Mouse (Mus musculus): ENCODE measurements around the gene Ect2. TPM values are rescaled to one million over a fixed set of nuclear protein-coding genes. Genes with fewer than 3 reads are reported as not detected.

Ect2 gene
- polyA plus RNA-seq, 1 experiment = 1.4 TPM

GRCm38 (mm10) chr3:27193844-27194317 lies 40.2 kb upstream of the Ect2 start:
- WGBS = 41% methylated on average over 6 of the region's 6 CpGs
- peak overlapping the region; percentile 44 for H3K27ac ChIP-seq (ENCODE audit: insufficient read depth, low read depth, low read length)
- H3K4me1 ChIP-seq (ENCODE audit: control insufficient read depth, insufficient read depth, insufficient read length, low read length) = peaks cover 30% of the 10 kb centered on the region
- H3K36me3 ChIP-seq (ENCODE audit: control insufficient read depth, insufficient read depth, low read length) = no peaks in the 10 kb centered on the region; the same call in 1 of the 2 replicates
- H3K4me3 ChIP-seq (ENCODE audit: low read depth, low read length) = no peak overlapping the region
- no peak for TF ChIP-seq CTCF (IDR thresholded peaks at IDR 0.05; ENCODE audit: extremely low read depth, insufficient read length, insufficient replicate concordance, low read depth, low read length)
- no peak for TF ChIP-seq POLR2A (IDR thresholded peaks at IDR 0.05; ENCODE audit: low read depth, low read length)
- no peaks in the 10 kb centered on the region for H3K27me3 ChIP-seq (ENCODE audit: control insufficient read depth, insufficient read depth, low read length)

DNA sequence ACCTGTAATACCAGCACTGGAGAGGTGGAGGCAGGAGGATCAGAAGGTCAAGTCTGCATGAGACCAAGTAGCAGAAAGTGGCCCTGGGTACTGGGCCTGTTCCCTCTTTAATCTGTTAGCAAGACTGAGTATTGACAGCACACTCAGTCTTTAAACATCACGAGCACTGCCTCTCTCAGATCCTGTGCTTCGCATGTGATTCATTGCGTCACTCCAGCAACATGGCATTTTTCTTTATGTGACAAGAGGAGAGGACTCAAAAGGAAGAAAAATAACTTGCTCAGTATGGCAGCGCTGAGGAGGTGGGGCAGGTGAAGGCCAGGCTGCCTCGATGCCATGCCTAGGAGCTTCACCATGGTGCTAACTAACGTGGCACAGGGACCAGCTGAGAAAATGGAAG lies 38.2 kb upstream of the Ect2 start:
- peaks cover 29% of the 10 kb centered on the region for H3K4me1 ChIP-seq (ENCODE audit: control insufficient read depth, insufficient read depth, insufficient read length, low read length)
- H3K36me3 ChIP-seq (ENCODE audit: control insufficient read depth, insufficient read depth, low read length) = no peaks in the 10 kb centered on the region; the same call in 1 of the 2 replicates
- TF ChIP-seq POLR2A (IDR thresholded peaks at IDR 0.05; ENCODE audit: low read depth, low read length) = no peak
- no peak for TF ChIP-seq CTCF (IDR thresholded peaks at IDR 0.05; ENCODE audit: extremely low read depth, insufficient read length, insufficient replicate concordance, low read depth, low read length)
- H3K27ac ChIP-seq (ENCODE audit: insufficient read depth, low read depth, low read length) = no peak overlapping the region
- H3K4me3 ChIP-seq (ENCODE audit: low read depth, low read length) = no peak overlapping the region
- no peaks in the 10 kb centered on the region for H3K27me3 ChIP-seq (ENCODE audit: control insufficient read depth, insufficient read depth, low read length)
- WGBS = 85% methylated on average over 6 of the region's 6 CpGs

GRCm38 (mm10) chr3:27190865-27191264 lies 37.2 kb upstream of the Ect2 start:
- peaks cover 21% of the 10 kb centered on the region for H3K4me1 ChIP-seq (ENCODE audit: control insufficient read depth, insufficient read depth, insufficient read length, low read length)
- no peak overlapping the region for H3K27ac ChIP-seq (ENCODE audit: insufficient read depth, low read depth, low read length)
- TF ChIP-seq POLR2A (IDR thresholded peaks at IDR 0.05; ENCODE audit: low read depth, low read length) = no peak
- no peak for TF ChIP-seq CTCF (IDR thresholded peaks at IDR 0.05; ENCODE audit: extremely low read depth, insufficient read length, insufficient replicate concordance, low read depth, low read length)

GRCm38 (mm10) chr3:27189320-27190261 lies 35.9 kb upstream of the Ect2 start:
- H3K36me3 ChIP-seq (ENCODE audit: control insufficient read depth, insufficient read depth, low read length) = no peaks in the 10 kb centered on the region; the same call in 1 of the 2 replicates
- TF ChIP-seq POLR2A (IDR thresholded peaks at IDR 0.05; ENCODE audit: low read depth, low read length) = no peak
- TF ChIP-seq CTCF (IDR thresholded peaks at IDR 0.05; ENCODE audit: extremely low read depth, insufficient read length, insufficient replicate concordance, low read depth, low read length) = no peak
- H3K4me3 ChIP-seq (ENCODE audit: low read depth, low read length) = no peak overlapping the region
- H3K4me1 ChIP-seq (ENCODE audit: control insufficient read depth, insufficient read depth, insufficient read length, low read length) = peaks cover 13% of the 10 kb centered on the region; the same call in 1 of the 2 replicates
- H3K27ac ChIP-seq (ENCODE audit: insufficient read depth, low read depth, low read length) = no peak overlapping the region
- H3K27me3 ChIP-seq (ENCODE audit: control insufficient read depth, insufficient read depth, low read length) = no peaks in the 10 kb centered on the region
- WGBS = 44% methylated on average over 14 of the region's 14 CpGs

More at GRCm38 (mm10) chr3:27190865-27191264, 37.2 kb upstream of the Ect2 start:
- Histone ChIP-seq H3K4me3 (ENCODE audit: low read depth, low read length) (no peak overlapping the region), H3K27me3 (ENCODE audit: control insufficient read depth, insufficient read depth, low read length) (no peaks in the 10 kb centered on the region), H3K36me3 (ENCODE audit: control insufficient read depth, insufficient read depth, low read length) (no peaks in the 10 kb centered on the region; the same call in 1 of the 2 replicates)
- WGBS = 59% methylated on average over 4 of the region's 4 CpGs

GRCm38 (mm10) chr3:27188386-27188785 lies 34.7 kb upstream of the Ect2 start:
- Histone ChIP-seq H3K27ac (ENCODE audit: insufficient read depth, low read depth, low read length) (peak overlapping the region; percentile 68; the same call in 1 of the 2 replicates), H3K27me3 (ENCODE audit: control insufficient read depth, insufficient read depth, low read length) (no peaks in the 10 kb centered on the region), H3K4me3 (ENCODE audit: low read depth, low read length) (no peak overlapping the region), H3K4me1 (ENCODE audit: control insufficient read depth, insufficient read depth, insufficient read length, low read length) (peaks cover 11% of the 10 kb centered on the region; the same call in 1 of the 2 replicates), H3K36me3 (ENCODE audit: control insufficient read depth, insufficient read depth, low read length) (no peaks in the 10 kb centered on the region)
- 39% methylated on average over 1 of the region's 1 CpGs for WGBS
- TF ChIP-seq CTCF (IDR thresholded peaks at IDR 0.05; ENCODE audit: extremely low read depth, insufficient read length, insufficient replicate concordance, low read depth, low read length) = no peak
- TF ChIP-seq POLR2A (IDR thresholded peaks at IDR 0.05; ENCODE audit: low read depth, low read length) = no peak

- no peak for TF ChIP-seq POLR2A (IDR thresholded peaks at IDR 0.05; ENCODE audit: low read depth, low read length)
- no peak for TF ChIP-seq CTCF (IDR thresholded peaks at IDR 0.05; ENCODE audit: extremely low read depth, insufficient read length, insufficient replicate concordance, low read depth, low read length)
- Histone ChIP-seq H3K4me1 (ENCODE audit: control insufficient read depth, insufficient read depth, insufficient read length, low read length) (peaks cover 2% of the 10 kb centered on the region; the same call in 1 of the 2 replicates), H3K36me3 (ENCODE audit: control insufficient read depth, insufficient read depth, low read length) (no peaks in the 10 kb centered on the region), H3K27ac (ENCODE audit: insufficient read depth, low read depth, low read length) (no peak overlapping the region), H3K4me3 (ENCODE audit: low read depth, low read length) (peak overlapping the region; percentile 76), H3K27me3 (ENCODE audit: control insufficient read depth, insufficient read depth, low read length) (no peaks in the 10 kb centered on the region)
- WGBS = 8% methylated on average over 19 of the region's 19 CpGs
Observed at GRCm38 (mm10) chr3:27183601-27184175, 30.0 kb upstream of the Ect2 start.
